Comparison of ENCODE assay signal across 8 mouse cellular contexts in the genomic region with DNA sequence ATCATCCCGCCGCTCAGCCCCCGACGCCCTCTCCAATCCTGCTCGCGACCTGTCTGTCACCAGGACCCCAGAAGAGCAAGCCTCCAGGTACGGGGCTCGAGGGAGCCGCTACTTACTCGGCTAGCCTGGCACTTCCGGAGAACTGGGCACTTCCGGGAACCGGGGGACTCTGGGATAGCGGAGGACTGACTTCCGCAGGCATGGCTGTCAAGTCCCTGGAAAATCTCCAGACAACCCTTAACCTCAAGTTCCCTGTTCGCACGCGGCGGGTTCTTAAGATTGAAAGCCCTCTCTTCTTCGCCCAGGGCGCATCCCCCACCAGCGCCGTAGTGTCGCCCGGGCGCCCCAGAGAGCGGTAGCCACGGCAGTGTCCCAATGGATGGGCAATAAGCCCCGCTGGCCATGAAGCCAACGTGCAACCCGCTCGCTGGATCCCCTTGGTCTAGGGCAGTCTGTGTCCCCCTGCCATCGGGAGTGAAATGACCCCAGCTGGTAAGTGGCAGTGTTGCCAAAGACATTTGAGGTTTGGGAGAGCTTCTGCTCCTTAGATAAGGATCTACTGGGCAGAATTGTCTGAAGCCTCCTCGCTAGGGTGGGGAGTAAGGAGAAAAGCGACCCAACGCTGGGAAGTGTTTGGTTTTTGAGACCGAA. TPM values are rescaled to one million over a fixed set of nuclear protein-coding genes. Genes with fewer than 3 reads are reported as not detected.
DNase-seq lines count a peak whose midpoint lies in the region; ATAC-seq and TF ChIP-seq lines count a peak whose summit lies in the region.

TSS of gene Vps53 (minus strand) at position 153 of the 651 bp plus-strand sequence.
TSS of gene Fam57a (plus strand) at position 177 of the 651 bp plus-strand sequence.

- H3K36me3 ChIP-seq in erythroblast, embryonic 14.5 days (ENCODE audit: control insufficient read depth), result peaks cover 17% of the 10 kb centered on the region
- H3K36me3 ChIP-seq in heart, embryonic 12.5 days, result 0 out of 2 replicates have a peak, but pooled peaks cover 7% of the 10 kb centered on the region
- no peaks in the 10 kb centered on the region for H3K36me3 ChIP-seq in kidney, postnatal 0 days (ENCODE audit: insufficient read depth, low read length)
- H3K36me3 ChIP-seq in liver, adult 2 months (ENCODE audit: control insufficient read depth, insufficient read depth, low read length), result peaks cover 7% of the 10 kb centered on the region

- TF ChIP-seq POLR2A in liver, adult 2 months (IDR thresholded peaks at IDR 0.05; ENCODE audit: extremely low read depth, insufficient read depth, low read length), result peak; percentile 43; the same call in 1 of the 2 replicates

- peak within 1 kb of the TSS; percentile 95 for H3K4me2 ChIP-seq in heart, embryonic 12.5 days
- peak within 1 kb of the TSS; percentile 94 for H3K4me2 ChIP-seq in kidney, postnatal 0 days (ENCODE audit: low read length)

- no peaks in the 10 kb centered on the region for H3K9me3 ChIP-seq in erythroblast, embryonic 14.5 days (ENCODE audit: control insufficient read depth, low read length)
- H3K9me3 ChIP-seq in heart, embryonic 12.5 days (replicated peaks), result no peaks in the 10 kb centered on the region
- no peaks in the 10 kb centered on the region for H3K9me3 ChIP-seq in kidney, postnatal 0 days (replicated peaks; ENCODE audit: low read length)

- H3K9ac ChIP-seq in heart, embryonic 12.5 days, result peak within 1 kb of the TSS; percentile 80
- peak within 1 kb of the TSS; percentile 77 for H3K9ac ChIP-seq in kidney, postnatal 0 days (ENCODE audit: low read depth, low read length)
- H3K9ac ChIP-seq in liver, adult 2 months (ENCODE audit: low read depth, low read length), result peak within 1 kb of the TSS; percentile 90

- H3K4me3 ChIP-seq in erythroblast, embryonic 14.5 days (replicated peaks), result peak within 1 kb of the TSS; percentile 97
- H3K4me3 ChIP-seq in heart, embryonic 12.5 days, result peak within 1 kb of the TSS; percentile 75
- H3K4me3 ChIP-seq in kidney, postnatal 0 days (replicated peaks; ENCODE audit: low read depth, low read length), result peak within 1 kb of the TSS; percentile 92
- H3K4me3 ChIP-seq in liver, adult 2 months (ENCODE audit: insufficient read depth, low read depth, low read length), result peak within 1 kb of the TSS; percentile 95

- TF ChIP-seq CTCF in kidney, postnatal 0 days (IDR thresholded peaks at IDR 0.05; ENCODE audit: low read depth), result no peak
- TF ChIP-seq CTCF in liver, adult 2 months (IDR thresholded peaks at IDR 0.05; ENCODE audit: low read depth, low read length), result no peak

- H3K4me1 ChIP-seq in erythroblast, embryonic 14.5 days (ENCODE audit: control insufficient read depth), result peaks cover 21% of the 10 kb centered on the region
- H3K4me1 ChIP-seq in heart, embryonic 12.5 days (replicated peaks), result peaks cover 11% of the 10 kb centered on the region
- peaks cover 5% of the 10 kb centered on the region for H3K4me1 ChIP-seq in kidney, postnatal 0 days (replicated peaks; ENCODE audit: insufficient read depth, low read length)
- H3K4me1 ChIP-seq in liver, adult 2 months (ENCODE audit: control insufficient read depth, insufficient read depth, low read length), result peaks cover 2% of the 10 kb centered on the region; the same call in 1 of the 2 replicates

- peaks cover 2% of the 10 kb centered on the region; the same call in 1 of the 2 replicates for H3K79me2 ChIP-seq in liver, adult 2 months (ENCODE audit: control insufficient read depth, insufficient read depth, low read length)

- H3K27ac ChIP-seq in heart, embryonic 12.5 days (ENCODE audit: poor library complexity, severe bottlenecking), result peak within 1 kb of the TSS; percentile 36; the same call in 1 of the 2 replicates
- peak within 1 kb of the TSS; percentile 85 for H3K27ac ChIP-seq in kidney, postnatal 0 days
- H3K27ac ChIP-seq in liver, adult 2 months (replicated peaks; ENCODE audit: insufficient read depth, low read depth, low read length), result peak within 1 kb of the TSS; percentile 84

- no peaks in the 10 kb centered on the region for H3K27me3 ChIP-seq in erythroblast, embryonic 14.5 days (ENCODE audit: control insufficient read depth)
- H3K27me3 ChIP-seq in heart, embryonic 12.5 days (replicated peaks), result no peaks in the 10 kb centered on the region
- no peaks in the 10 kb centered on the region for H3K27me3 ChIP-seq in kidney, postnatal 0 days (ENCODE audit: insufficient read depth, low read length)
- H3K27me3 ChIP-seq in liver, adult 2 months (ENCODE audit: control insufficient read depth, insufficient read depth, low read length), result no peaks in the 10 kb centered on the region

- peak; percentile 82 for DNase-seq in CD4-positive helper T cell, adult 2 months (ENCODE audit: low read depth, low spot score)
- DNase-seq in brain, embryonic 18.5 days (ENCODE audit: low read depth, low spot score), result peak; percentile 73
- peak; percentile 90 for DNase-seq in kidney, postnatal 0 days (ENCODE audit: low spot score)
- DNase-seq in liver, adult 2 months (ENCODE audit: extremely low read depth, low read depth, low spot score), result peak; percentile 91
- peak; percentile 81 to 83 for DNase-seq in spleen, postnatal 36 days (ENCODE audit: low spot score in 2 of 2)

- peak; percentile 86 for ATAC-seq in heart, embryonic 12.5 days (ENCODE audit: insufficient number of reproducible peaks, low FRiP score)
- peak; percentile 86 for ATAC-seq in kidney, postnatal 0 days (replicated peaks; ENCODE audit: low FRiP score, low read depth)
- peak; percentile 96 for ATAC-seq in monocyte, adult 5-6 weeks (replicated peaks; ENCODE audit: insufficient number of reproducible peaks, low FRiP score, low TSS enrichment, poor library complexity, severe bottlenecking)

- WGBS in heart, embryonic 12.5 days, result under 1% methylated on average over 37 of the region's 37 CpGs
- under 1% methylated on average over 37 of the region's 37 CpGs for WGBS in kidney, postnatal 0 days
- under 1% methylated on average over 37 of the region's 37 CpGs for WGBS in liver, adult 2 months

RNA-seq across cellular contexts. Expression of gene Vps53, which starts in this region (rescaled TPM):
- polyA plus RNA-seq in erythroblast, embryonic 14.5 days (2012), result 1.0 and 1.8 TPM in 2 replicates
- polyA plus RNA-seq in heart, embryonic 12.5 days (2016; fragmentation: Nextera tagmentation; extraction: Ambion mirVana), result 32.2 and 34.2 TPM in 2 replicates
- polyA plus RNA-seq in kidney, postnatal 0 days (2015; fragmentation: Nextera tagmentation; extraction: Ambion mirVana), result 39.0 and 44.9 TPM in 2 replicates
- total RNA-seq in liver, adult 2 months (2014; rRNA removed), result 18.9 and 22.8 TPM in 2 replicates
- polyA plus RNA-seq in liver, adult 2 months (2012; rRNA removed), result 19.3 and 22.4 TPM in 2 replicates
- 39.4 to 43.8 TPM (median 41.9 TPM) in 3 replicates for total RNA-seq in monocyte, adult 5-6 weeks (2017)

RNA-seq across cellular contexts. Expression of gene Fam57a, which starts in this region (rescaled TPM):
- not detected in 2 replicates for polyA plus RNA-seq in erythroblast, embryonic 14.5 days (2012)
- 28.3 and 28.7 TPM in 2 replicates for polyA plus RNA-seq in heart, embryonic 12.5 days (2016; fragmentation: Nextera tagmentation; extraction: Ambion mirVana)
- 14.5 and 15.2 TPM in 2 replicates for polyA plus RNA-seq in kidney, postnatal 0 days (2015; fragmentation: Nextera tagmentation; extraction: Ambion mirVana)
- total RNA-seq in liver, adult 2 months (2014; rRNA removed), result 3.0 and 3.4 TPM in 2 replicates
- 3.5 and 5.3 TPM in 2 replicates for polyA plus RNA-seq in liver, adult 2 months (2012; rRNA removed)
- total RNA-seq in monocyte, adult 5-6 weeks (2017), result 0.85 to 1.8 TPM (median 1.4 TPM) in 3 replicates

Comparison
In these comparisons a context has a peak if more than half of its experiments do, and no peak if none do; other contexts are left out.
1. Peak in every context shown above with its lines: DNase-seq, ATAC-seq, H3K4me3 ChIP-seq and H3K27ac ChIP-seq.